Mouse (Mus musculus) kidney, adult 2 months (tissue): ENCODE results near the gene Agbl4.

Source experiments
- CTCF ChIP-seq: fragments of 200-500 bp; conservative IDR thresholded peaks from 2 replicates; pipeline ENCODE4 v1.5.1; 2011; ENCODE audit warnings: low read depth, mild to moderate bottlenecking, control low read depth, low read length, moderate library complexity, mixed read lengths; ENCODE audit not compliant: insufficient read depth, insufficient read length
- POLR2A ChIP-seq: fragments of 200-500 bp; IDR thresholded peaks from one replicate; pipeline ENCODE4 v1.6.1; 2011; ENCODE audit warnings: low read depth, low read length, control low read depth

DNA sequence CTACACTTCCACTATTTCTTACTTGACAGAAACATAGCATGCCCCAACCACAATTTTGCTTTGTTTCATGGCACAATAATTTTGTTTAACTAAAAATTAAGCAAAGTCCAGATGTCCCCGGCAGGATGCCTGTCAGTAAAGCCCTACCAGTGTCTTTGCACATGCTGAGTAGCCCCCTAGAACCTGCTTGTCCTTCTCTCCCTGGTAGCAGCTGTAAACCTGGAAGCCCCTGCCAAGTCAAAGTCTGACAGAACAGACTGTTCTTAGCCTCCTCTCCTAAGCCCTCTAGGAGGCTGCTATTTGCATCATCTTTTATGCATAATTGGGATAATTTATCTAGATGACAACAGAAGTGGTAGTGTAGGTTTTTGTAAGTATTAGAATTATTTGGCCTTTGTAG, 758.4 kb downstream of the Agbl4 start:
- TF ChIP-seq CTCF (no peak), POLR2A (no peak)
